30 mouse cellular contexts compared by ENCODE assay signal in genomic region chr11:82867956-82868355, GRCm38 (mm10). TPM values are rescaled to one million over a fixed set of nuclear protein-coding genes. Genes with fewer than 3 reads are reported as not detected.
DNase-seq lines count a peak whose midpoint lies in the region; ATAC-seq and TF ChIP-seq lines count a peak whose summit lies in the region.
"Had no signal": no experiment of that assay in that cellular context is flagged by ENCODE, and none has a peak within 500 bp of the region (broad histone marks: within the 10 kb centered on the region; RNA-seq: fewer than 3 reads in every experiment).

No protein-coding gene starts in this region.

- 35% methylated on average over 5 of the region's 5 CpGs for WGBS in liver, embryonic 14.5 days (ENCODE audit: insufficient replicate concordance)

- DNase-seq in liver, embryonic 14.5 days (ENCODE audit: low read depth in 3 of 3, low spot score in 3 of 3), result no peak
- peak; percentile 50 for DNase-seq in retina, postnatal 7 days (ENCODE audit: low read depth, low spot score)
- DNase-seq in adrenal gland, adult 8-10 months, result no peak
- DNase-seq in layer of hippocampus, postnatal 36 days, result no peak
- DNase-seq: adrenal gland, postnatal 25 days; B cell, adult 2 months; cerebellum, adult 11-12 months; cerebellum, adult 9-11 months; forebrain, postnatal 0 days; heart, postnatal 36 days; kidney, adult 8-10 months; kidney, postnatal 10 days; lung, postnatal 4 days; right cerebral cortex, postnatal 25 days had no signal

- ATAC-seq in megakaryocyte, adult 5-6 weeks (ENCODE audit: poor library complexity, severe bottlenecking), result no peak
- no peak for ATAC-seq in liver, embryonic 14.5 days (ENCODE audit: insufficient read depth)
- ATAC-seq: forebrain, postnatal 0 days; intestine, embryonic 16.5 days; midbrain, embryonic 16.5 days; Patski had no signal

- peaks cover 31% of the 10 kb centered on the region for H3K36me3 ChIP-seq in megakaryocyte, embryonic 14.5 days (replicated peaks; ENCODE audit: low read length)
- H3K36me3 ChIP-seq in liver, embryonic 14.5 days (replicated peaks; ENCODE audit: control insufficient read depth, insufficient read depth, low read depth), result no peaks in the 10 kb centered on the region; the same call in none of the 2 replicates
- H3K36me3 ChIP-seq: embryonic facial prominence, embryonic 13.5 days; forebrain, embryonic 12.5 days; hindbrain, embryonic 13.5 days; neural tube, embryonic 12.5 days; stomach, embryonic 15.5 days had no signal

- no peaks in the 10 kb centered on the region for H3K27me3 ChIP-seq in megakaryocyte, embryonic 14.5 days (replicated peaks)
- H3K27me3 ChIP-seq in liver, embryonic 14.5 days (ENCODE audit: control insufficient read depth, insufficient read depth, low read length), result no peaks in the 10 kb centered on the region
- H3K27me3 ChIP-seq: embryonic facial prominence, embryonic 13.5 days; forebrain, embryonic 12.5 days; hindbrain, embryonic 13.5 days; neural tube, embryonic 12.5 days; Patski; stomach, embryonic 15.5 days had no signal

- no peak for TF ChIP-seq POLR2A in cortical plate, adult 2 months (IDR thresholded peaks at IDR 0.05; ENCODE audit: extremely low read depth, insufficient read depth, low read length)

- peaks cover 60% of the 10 kb centered on the region for H3K4me1 ChIP-seq in megakaryocyte, embryonic 14.5 days
- H3K4me1 ChIP-seq in cortical plate, adult 2 months (ENCODE audit: control insufficient read depth, insufficient read depth, low read length), result no peaks in the 10 kb centered on the region
- H3K4me1 ChIP-seq in liver, embryonic 14.5 days (replicated peaks; ENCODE audit: control insufficient read depth in 2 of 2, insufficient read depth in 2 of 2, low read length in 1 of 2), result peaks cover 47 to 51% of the 10 kb centered on the region in 2 experiments
- H3K4me1 ChIP-seq: stomach, embryonic 15.5 days had no signal

- peak overlapping the region; percentile 59 for H3K27ac ChIP-seq in cortical plate, adult 2 months (ENCODE audit: insufficient read depth, low read length)
- H3K27ac ChIP-seq in liver, embryonic 14.5 days, result peak overlapping the region; percentile 23
- H3K27ac ChIP-seq: embryonic facial prominence, embryonic 13.5 days; forebrain, embryonic 12.5 days; hindbrain, embryonic 13.5 days; neural tube, embryonic 12.5 days; stomach, embryonic 15.5 days had no signal

- TF ChIP-seq CTCF in cortical plate, adult 2 months (IDR thresholded peaks at IDR 0.05; ENCODE audit: extremely low read depth, insufficient read depth, low read length), result no peak
- TF ChIP-seq CTCF in liver, embryonic 14.5 days (IDR thresholded peaks at IDR 0.05; ENCODE audit: low read depth), result no peak

- H3K9ac ChIP-seq in liver, embryonic 14.5 days (replicated peaks), result peak overlapping the region; percentile 5
- H3K9ac ChIP-seq: embryonic facial prominence, embryonic 13.5 days; forebrain, embryonic 12.5 days; forebrain, postnatal 0 days; hindbrain, embryonic 13.5 days; neural tube, embryonic 12.5 days; stomach, embryonic 15.5 days had no signal

- no peaks in the 10 kb centered on the region for H3K9me3 ChIP-seq in megakaryocyte, embryonic 14.5 days
- no peaks in the 10 kb centered on the region for H3K9me3 ChIP-seq in liver, embryonic 14.5 days (ENCODE audit: control insufficient read depth, low read length)
- H3K9me3 ChIP-seq: embryonic facial prominence, embryonic 13.5 days; forebrain, embryonic 12.5 days; hindbrain, embryonic 13.5 days; neural tube, embryonic 12.5 days; stomach, embryonic 15.5 days had no signal

- no peak for TF ChIP-seq EP300 in liver, embryonic 14.5 days (IDR thresholded peaks at IDR 0.05; ENCODE audit: low read depth)

- H3K4me3 ChIP-seq in megakaryocyte, embryonic 14.5 days (replicated peaks), result peak overlapping the region; percentile 84
- H3K4me3 ChIP-seq in cortical plate, adult 2 months (ENCODE audit: insufficient read depth, low read length), result no peak overlapping the region
- H3K4me3 ChIP-seq in liver, embryonic 14.5 days (ENCODE audit: insufficient read depth in 1 of 2, low read depth in 2 of 2, low read length in 2 of 2), result peak overlapping the region in 1 of 2 experiments; percentile 87; a peak in 2 of 4 replicates
- H3K4me3 ChIP-seq: embryonic facial prominence, embryonic 13.5 days; forebrain, embryonic 12.5 days; hindbrain, embryonic 13.5 days; neural tube, embryonic 12.5 days; stomach, embryonic 15.5 days had no signal

- peak overlapping the region; percentile 80 for H3K4me2 ChIP-seq in liver, embryonic 14.5 days (ENCODE audit: low read depth)
- H3K4me2 ChIP-seq: embryonic facial prominence, embryonic 13.5 days; forebrain, embryonic 12.5 days; hindbrain, embryonic 13.5 days; neural tube, embryonic 12.5 days; stomach, embryonic 15.5 days had no signal

RNA-seq across cellular contexts. Expression of gene Rffl, which starts 3.1 kb away (rescaled TPM):
- 5.6 and 33.5 TPM in 2 replicates for polyA plus RNA-seq in megakaryocyte, embryonic 14.5 days (2012; ENCODE audit: insufficient read depth, low replicate concordance)
- 20.5 and 26.7 TPM in 2 replicates for total RNA-seq in megakaryocyte, adult 5-6 weeks (2015)
- total RNA-seq in megakaryocyte, adult 5-6 weeks (2017), result 20.1 and 25.4 TPM in 2 replicates
- 11.1 and 12.7 TPM in 2 replicates for polyA plus RNA-seq in cortical plate, adult 2 months (2012; rRNA removed)
- polyA plus RNA-seq in liver, embryonic 14.5 days (2012; rRNA removed), result 12.6 and 12.9 TPM in 2 replicates
- polyA plus RNA-seq in liver, embryonic 14.5 days (2014; fragmentation: Nextera tagmentation; extraction: Ambion mirVana), result 19.0 and 20.6 TPM in 2 replicates
- 10 to 100 TPM in 2 of 4 experiments, 1 to 10 TPM in 2; 9.0 to 12.4 (median 10.5) TPM for total RNA-seq in adrenal gland, adult 8-10 months (2022)
- total RNA-seq in layer of hippocampus, postnatal 36 days (2021), result 10 to 100 TPM; 10.7 to 11.7 TPM

RNA-seq across cellular contexts. Expression of gene Rad51d, which starts 22.5 kb away (rescaled TPM):
- polyA plus RNA-seq in megakaryocyte, embryonic 14.5 days (2012; ENCODE audit: insufficient read depth, low replicate concordance), result 1.3 and 11.6 TPM in 2 replicates
- 7.1 and 7.9 TPM in 2 replicates for total RNA-seq in megakaryocyte, adult 5-6 weeks (2015)
- 8.8 and 10.3 TPM in 2 replicates for total RNA-seq in megakaryocyte, adult 5-6 weeks (2017)
- 16.1 and 16.6 TPM in 2 replicates for polyA plus RNA-seq in cortical plate, adult 2 months (2012; rRNA removed)
- polyA plus RNA-seq in liver, embryonic 14.5 days (2012; rRNA removed), result 2.8 and 3.5 TPM in 2 replicates
- polyA plus RNA-seq in liver, embryonic 14.5 days (2014; fragmentation: Nextera tagmentation; extraction: Ambion mirVana), result 5.8 and 6.8 TPM in 2 replicates
- 10 to 100 TPM; 13.4 to 20.9 (median 18.1) TPM for total RNA-seq in adrenal gland, adult 8-10 months (2022)
- total RNA-seq in layer of hippocampus, postnatal 36 days (2021), result 10 to 100 TPM; 14.1 to 15.7 TPM

RNA-seq across cellular contexts. Expression of gene Fndc8, which starts 24.0 kb away (rescaled TPM):
- not detected in 2 replicates for polyA plus RNA-seq in megakaryocyte, embryonic 14.5 days (2012; ENCODE audit: insufficient read depth, low replicate concordance)
- not detected in 2 replicates for total RNA-seq in megakaryocyte, adult 5-6 weeks (2015)
- total RNA-seq in megakaryocyte, adult 5-6 weeks (2017), result not detected in 2 replicates
- polyA plus RNA-seq in cortical plate, adult 2 months (2012; rRNA removed), result not detected in 2 replicates
- 0.07 and 0.09 TPM in 2 replicates for polyA plus RNA-seq in liver, embryonic 14.5 days (2012; rRNA removed)
- polyA plus RNA-seq in liver, embryonic 14.5 days (2014; fragmentation: Nextera tagmentation; extraction: Ambion mirVana), result 0.04 and 0.18 TPM in 2 replicates
- under 1 TPM in 3 of 4 experiments, not detected in 1; 0.14 to 0.43 (median 0.35) TPM for total RNA-seq in adrenal gland, adult 8-10 months (2022)
- total RNA-seq in layer of hippocampus, postnatal 36 days (2021), result not detected
- total RNA-seq: ES-E14; forebrain, postnatal 0 days; gastrocnemius, adult 8-10 months; gastrocnemius, postnatal 4 days; heart, postnatal 36 days; left cerebral cortex, postnatal 10 days; liver, adult 2 months had no signal
- polyA plus RNA-seq: liver, adult 2 months had no signal

RNA-seq across cellular contexts. Expression of gene Nle1, which starts 40.3 kb away (rescaled TPM):
- polyA plus RNA-seq in megakaryocyte, embryonic 14.5 days (2012; ENCODE audit: insufficient read depth, low replicate concordance), result 24.4 and 25.1 TPM in 2 replicates
- 4.7 TPM in 2 replicates for total RNA-seq in megakaryocyte, adult 5-6 weeks (2015)
- total RNA-seq in megakaryocyte, adult 5-6 weeks (2017), result 2.6 and 3.1 TPM in 2 replicates
- polyA plus RNA-seq in cortical plate, adult 2 months (2012; rRNA removed), result 36.8 and 39.6 TPM in 2 replicates
- 26.1 and 27.2 TPM in 2 replicates for polyA plus RNA-seq in liver, embryonic 14.5 days (2012; rRNA removed)
- polyA plus RNA-seq in liver, embryonic 14.5 days (2014; fragmentation: Nextera tagmentation; extraction: Ambion mirVana), result 11.9 and 13.8 TPM in 2 replicates
- total RNA-seq in adrenal gland, adult 8-10 months (2022), result 10 to 100 TPM; 21.8 to 32.6 (median 26.9) TPM
- 10 to 100 TPM; 44.6 to 49.0 TPM for total RNA-seq in layer of hippocampus, postnatal 36 days (2021)

RNA-seq across cellular contexts. Expression of gene Unc45b, which starts 42.4 kb away (rescaled TPM):
- polyA plus RNA-seq in megakaryocyte, embryonic 14.5 days (2012; ENCODE audit: insufficient read depth, low replicate concordance), result not detected in 2 replicates
- not detected in 2 replicates for total RNA-seq in megakaryocyte, adult 5-6 weeks (2015)
- not detected in 2 replicates for total RNA-seq in megakaryocyte, adult 5-6 weeks (2017)
- polyA plus RNA-seq in cortical plate, adult 2 months (2012; rRNA removed), result 2.0 and 2.7 TPM in 2 replicates
- polyA plus RNA-seq in liver, embryonic 14.5 days (2012; rRNA removed), result 0.21 and 0.45 TPM in 2 replicates
- 0.57 and 0.95 TPM in 2 replicates for polyA plus RNA-seq in liver, embryonic 14.5 days (2014; fragmentation: Nextera tagmentation; extraction: Ambion mirVana)
- total RNA-seq in adrenal gland, adult 8-10 months (2022), result 1 to 10 TPM; 6.1 to 9.6 (median 7.4) TPM
- 1 to 10 TPM; 1.6 to 2.3 TPM for total RNA-seq in layer of hippocampus, postnatal 36 days (2021)
- polyA plus RNA-seq: Patski had no signal
